Mouse (Mus musculus): ENCODE measurements around the gene Grap.

GRCm38 (mm10) chr11:61699460-61699859 is 46.4 kb downstream of the Grap start:
- TF ChIP-seq CTCF (conservative IDR thresholded peaks at IDR 0.05; ENCODE audit: low read length), result no peak
- no peak for TF ChIP-seq NANOG (IDR thresholded peaks at IDR 0.05; ENCODE audit: borderline replicate concordance, low read length)
- no peak for TF ChIP-seq POU5F1 (IDR thresholded peaks at IDR 0.05; ENCODE audit: borderline replicate concordance, low read length)
